Mouse (Mus musculus) ES-CJ7 (cell line): ENCODE results near the gene Vrk1.

Experiments
- DNase-seq: peaks from one replicate; pipeline ENCODE4 v3.0.0; 2011; ENCODE audit warnings: low read depth, low spot score

Vrk1 gene

DNA sequence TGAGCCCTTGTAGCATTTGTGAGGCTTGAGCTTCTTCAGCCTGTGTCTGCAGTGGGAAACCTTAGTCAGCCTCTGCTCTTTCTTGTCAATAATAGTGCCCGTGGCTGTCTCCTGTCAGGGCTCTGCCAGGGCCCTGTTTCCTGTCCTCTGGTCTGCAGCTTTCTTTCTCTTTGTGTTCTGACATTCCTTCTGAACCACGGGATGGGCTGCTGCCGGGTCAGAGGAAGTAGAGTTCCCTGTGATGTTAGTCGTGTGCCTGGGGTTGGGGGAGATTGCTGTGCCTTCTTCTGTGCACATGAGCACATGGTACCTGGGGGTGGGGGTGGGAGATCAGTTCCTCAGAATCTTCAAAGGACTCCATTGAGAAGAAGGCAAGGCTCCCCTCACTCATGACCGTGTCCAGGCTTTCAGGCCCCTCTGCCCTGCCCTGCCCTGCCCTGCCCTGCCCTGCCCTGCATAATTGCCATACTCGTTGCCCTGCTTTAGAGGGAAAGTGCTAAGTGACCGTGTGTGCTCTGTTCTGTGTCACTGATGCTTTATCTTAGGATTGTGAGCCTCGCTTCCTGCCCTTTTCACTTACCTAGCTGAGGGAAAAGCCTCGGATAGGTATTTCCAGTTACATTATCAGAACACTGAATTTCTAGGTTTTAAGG lies 36.2 kb downstream of the Vrk1 start:
- no peak for DNase-seq

DNA sequence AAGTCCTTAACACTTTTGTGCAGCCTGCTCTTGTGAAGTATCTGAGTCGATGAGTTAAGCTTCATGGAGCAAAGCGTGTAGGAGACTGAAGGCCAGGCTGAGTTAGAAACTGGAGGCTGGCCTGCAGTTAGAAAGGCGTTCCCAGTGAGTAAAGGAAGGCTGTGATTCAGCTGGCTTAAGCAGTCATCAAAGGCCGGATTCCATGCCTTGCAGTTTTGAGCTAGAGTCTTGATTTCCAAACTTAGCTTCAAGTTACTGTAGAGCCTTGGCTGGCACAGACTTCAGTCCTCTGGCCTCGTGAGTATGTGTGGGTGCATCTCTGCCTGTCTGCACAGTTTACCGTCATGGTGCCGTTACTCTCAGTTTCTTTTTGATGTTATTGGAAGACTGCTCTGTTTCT lies 42.2 kb downstream of the Vrk1 start:
- DNase-seq, result no peak

DNA sequence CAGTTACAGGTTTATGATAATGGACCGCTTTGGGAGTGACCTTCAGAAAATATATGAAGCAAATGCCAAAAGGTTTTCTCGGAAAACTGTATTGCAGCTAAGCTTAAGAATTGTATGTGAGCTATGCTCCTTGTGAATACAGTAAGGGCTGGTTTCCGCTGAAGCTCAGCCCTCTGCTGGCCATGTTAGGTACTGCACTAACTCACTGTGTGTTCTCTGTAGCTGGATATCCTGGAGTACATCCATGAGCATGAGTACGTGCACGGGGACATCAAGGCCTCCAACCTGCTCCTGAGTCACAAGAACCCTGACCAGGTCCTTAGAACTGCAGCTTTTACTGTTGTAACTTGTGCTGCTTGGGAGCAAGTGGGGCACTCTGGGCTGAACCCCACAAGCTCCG lies 45.8 kb downstream of the Vrk1 start:
- peak; percentile 77 for DNase-seq

DNA sequence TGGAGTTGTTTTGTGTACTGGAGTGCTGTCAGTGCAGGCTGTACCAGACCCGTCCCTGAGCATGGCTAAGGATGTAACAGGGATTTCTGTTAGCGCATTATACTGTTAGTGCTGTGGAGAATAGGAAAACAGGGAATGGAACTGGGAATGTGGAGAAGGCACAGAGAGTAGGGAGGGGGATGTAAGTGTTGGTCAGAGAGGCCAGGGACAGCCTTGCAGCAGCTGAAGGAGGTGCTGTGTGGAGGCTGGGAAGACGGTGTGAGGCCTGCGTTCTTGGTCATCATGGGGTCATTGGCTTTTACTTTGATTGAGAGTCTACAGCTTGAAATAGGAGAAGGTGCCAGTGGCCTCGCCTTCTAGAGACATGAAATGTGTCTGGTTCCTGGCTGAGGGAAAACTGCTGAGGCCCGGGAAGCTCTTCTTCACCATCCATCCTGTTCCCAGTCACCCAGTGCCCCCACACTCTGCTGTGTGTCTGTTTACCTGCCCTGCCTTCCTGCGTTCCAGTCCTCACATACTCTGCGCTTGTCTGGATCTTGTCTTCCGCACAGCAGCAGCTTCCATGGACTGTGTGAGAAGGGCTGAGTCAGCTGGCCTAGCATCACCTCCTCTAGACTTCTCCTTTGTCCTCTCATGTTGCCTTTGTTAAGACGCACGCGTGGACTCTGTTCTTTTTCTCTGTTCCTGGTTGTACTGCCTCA lies 50.0 kb downstream of the Vrk1 start:
- DNase-seq, result no peak

DNA sequence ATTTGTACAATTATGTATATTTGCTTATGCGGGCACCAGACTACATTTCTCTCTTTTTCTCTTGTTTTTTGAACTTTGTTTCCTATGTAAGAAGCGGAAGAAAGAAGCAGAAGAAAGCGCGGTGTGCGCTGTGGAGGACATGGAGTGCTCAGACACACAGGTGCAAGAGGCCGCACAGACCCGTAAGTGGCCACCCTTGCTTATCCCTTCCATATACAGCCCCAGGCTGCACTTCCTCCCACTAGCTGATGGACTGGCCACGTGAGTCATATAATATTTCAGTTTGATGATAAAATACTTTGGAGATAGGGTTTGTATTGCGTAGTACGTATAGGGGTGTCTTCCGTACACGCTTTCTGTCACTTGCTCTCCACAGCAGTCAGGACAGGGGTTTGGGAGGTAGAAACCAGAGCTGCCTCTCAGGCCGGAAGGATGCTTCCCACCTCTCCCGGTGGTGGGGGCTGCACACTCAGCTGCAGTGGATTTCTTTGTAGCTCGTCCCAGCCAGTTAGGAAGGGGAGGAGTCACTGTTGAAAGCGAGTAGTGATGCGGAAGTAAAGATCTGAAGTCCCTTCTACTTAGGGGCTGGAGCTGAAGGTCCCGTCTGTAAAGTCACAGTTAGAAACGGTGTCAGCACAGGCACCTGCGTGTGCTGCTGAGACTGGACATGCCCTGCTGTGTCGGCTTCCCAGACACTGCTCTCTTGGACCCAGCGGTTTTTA lies 60.6 kb downstream of the Vrk1 start:
- DNase-seq, result no peak

DNA sequence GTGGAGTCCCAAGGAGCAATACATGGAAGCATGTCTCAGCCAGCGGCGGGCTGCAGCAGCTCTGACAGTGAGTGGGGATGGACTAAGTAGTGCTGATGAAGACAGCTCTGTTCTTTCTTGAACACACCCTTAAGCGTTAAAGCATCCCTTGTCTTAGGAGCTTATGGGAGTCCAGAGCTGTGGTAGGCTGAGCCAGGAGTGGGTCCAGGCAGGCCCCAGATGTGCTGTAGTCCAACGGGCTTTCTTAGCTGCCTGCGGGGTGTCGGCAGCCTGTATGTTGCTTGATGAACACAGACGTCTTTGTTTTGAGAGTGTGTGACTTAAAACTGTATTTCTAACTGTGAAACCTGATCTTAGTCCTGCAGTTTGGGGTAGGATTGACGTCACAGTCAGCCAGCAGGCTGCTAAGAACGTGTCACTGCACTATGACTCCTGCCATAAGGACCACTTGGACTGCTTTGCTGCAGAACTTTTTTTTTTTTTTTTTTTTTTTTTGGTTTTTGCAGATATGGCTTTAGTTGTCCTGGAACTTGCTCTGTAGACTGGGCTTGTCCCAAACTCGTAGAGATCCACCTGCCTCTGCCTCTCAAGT lies 61.6 kb downstream of the Vrk1 start:
- no peak for DNase-seq

DNA sequence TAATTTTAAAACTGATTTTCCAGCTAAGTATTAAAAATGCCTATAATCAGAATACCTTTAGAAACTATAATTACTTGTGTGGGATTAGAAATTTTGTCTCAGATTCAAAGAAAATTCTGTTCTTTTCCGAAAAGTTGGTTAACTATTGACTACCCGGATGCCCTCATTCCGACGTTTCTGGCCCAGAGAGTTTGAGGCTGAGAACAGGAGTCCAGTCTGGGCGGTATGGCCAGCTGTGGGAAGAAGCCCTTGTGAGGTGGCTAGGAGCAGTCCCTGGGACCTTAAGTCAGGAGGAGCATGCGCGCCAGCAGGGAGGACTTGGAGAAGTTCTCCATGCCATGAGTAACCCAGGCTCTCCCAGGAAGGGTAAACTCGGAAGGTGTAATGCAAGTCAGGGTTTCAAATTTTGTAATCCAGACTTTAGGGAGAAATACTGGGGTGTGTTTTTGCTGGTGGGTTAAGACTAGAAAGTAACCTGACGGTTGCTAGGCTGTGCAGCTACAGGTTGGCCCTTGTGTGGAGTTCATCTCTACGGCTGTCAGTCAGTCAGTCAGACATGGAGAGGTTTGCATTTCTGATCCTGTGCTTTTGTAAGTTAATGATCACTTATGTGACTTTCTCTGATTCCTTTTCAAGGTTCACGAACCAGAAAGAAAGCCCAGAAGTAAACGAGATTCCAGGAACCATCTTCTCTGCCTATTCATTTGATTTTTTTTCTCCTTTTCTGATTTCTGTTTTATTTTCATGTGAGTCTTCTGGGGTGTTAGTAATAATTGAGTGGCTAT lies 64.5 kb downstream of the Vrk1 start:
- no peak for DNase-seq

DNA sequence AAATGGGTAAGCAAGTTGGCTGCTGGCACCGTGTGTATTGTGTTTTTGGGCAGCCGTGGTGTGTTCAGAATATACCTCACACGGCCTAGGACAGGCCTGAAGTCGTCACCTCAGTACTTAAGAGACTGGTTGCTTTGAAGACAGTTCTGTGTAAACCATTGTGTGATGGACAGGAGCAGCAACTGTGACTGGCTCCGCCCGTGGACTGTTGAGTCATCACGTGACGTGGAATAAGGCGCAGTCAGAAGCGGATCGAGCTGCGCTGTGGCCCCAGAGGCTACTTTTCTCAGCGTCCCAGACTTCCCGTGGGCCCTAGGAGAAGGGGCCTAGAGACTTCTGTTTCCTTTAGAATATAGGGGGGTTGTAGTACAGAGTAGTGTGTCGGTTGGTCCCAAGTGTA lies 66.1 kb downstream of the Vrk1 start:
- DNase-seq, result no peak

DNA sequence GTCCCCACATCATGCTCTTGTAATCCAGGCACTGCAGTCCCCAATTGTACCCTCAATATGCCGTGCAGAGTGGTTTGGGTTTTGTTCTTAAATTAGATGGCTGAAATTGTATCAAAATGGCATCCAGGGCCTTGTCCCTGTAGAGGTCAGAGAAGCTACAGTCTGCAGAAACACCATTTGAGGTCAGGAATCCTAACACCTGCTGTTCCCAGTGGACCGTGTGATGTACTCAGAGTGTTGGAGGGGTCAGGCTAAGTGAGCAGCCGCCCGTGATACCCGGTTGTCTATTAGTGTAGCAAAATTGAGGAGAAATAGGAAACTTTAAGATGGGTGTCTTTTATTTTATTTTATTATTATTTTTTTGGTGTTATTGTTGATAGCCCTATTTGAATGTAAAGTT lies 70.5 kb downstream of the Vrk1 start:
- DNase-seq, result no peak

DNA sequence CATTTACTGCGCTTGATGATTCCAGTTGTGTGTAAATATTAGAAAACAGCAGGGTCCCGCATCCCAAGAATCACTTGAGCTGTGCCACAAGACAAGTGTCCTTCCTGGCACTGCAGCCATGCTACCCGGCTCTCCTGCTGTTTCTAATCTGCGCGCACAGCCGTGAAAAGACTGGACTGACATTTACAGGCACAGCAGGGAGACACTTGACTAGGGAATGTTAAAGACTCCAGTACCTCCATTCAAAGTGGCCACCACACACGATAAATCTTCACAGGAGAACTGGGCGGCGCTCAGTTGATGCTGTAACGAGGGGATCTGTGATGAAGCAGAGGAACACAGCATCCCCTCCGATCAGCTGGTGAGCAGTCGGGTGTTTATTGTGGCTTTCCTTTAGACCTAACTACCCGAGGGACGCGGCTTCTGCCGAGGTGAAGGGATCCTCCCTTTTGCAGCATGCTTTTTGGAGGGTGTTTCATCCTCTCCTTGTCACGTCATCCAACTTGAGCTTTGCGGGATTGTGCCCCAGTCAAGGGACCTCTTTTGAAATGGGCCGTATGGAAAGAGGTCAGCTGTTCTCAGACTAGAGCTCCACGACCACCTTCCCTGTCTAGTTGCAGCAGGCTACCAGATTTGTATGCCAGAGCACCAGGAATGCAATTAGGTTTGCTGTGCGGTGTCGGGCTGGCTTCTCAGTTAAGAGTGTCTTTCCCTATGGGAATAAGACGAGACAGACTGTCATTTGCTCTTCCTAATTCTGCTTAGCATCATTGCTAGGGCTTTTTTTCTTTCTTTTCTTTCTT lies 71.1 kb downstream of the Vrk1 start:
- DNase-seq, result peak; percentile 56

DNA sequence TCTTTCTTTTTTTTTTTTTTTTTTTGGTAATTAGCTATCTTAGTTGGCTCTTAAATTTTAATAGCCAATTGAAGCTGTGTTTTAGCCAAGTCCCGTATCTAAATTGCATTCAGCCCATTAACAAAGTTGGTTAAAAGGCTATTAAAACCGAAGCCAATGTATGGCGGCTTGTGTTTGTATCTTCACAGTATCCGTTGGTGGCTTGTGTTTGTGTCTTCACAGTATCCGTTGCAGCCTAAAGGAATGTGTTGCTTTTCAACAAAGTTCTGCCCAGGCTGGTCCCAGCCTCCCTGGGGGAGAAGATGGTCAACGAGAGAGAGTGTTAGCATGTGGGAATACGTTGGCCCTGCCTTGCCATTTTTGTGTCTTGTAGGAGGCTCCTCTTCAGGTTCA lies 71.7 kb downstream of the Vrk1 start:
- no peak for DNase-seq

DNA sequence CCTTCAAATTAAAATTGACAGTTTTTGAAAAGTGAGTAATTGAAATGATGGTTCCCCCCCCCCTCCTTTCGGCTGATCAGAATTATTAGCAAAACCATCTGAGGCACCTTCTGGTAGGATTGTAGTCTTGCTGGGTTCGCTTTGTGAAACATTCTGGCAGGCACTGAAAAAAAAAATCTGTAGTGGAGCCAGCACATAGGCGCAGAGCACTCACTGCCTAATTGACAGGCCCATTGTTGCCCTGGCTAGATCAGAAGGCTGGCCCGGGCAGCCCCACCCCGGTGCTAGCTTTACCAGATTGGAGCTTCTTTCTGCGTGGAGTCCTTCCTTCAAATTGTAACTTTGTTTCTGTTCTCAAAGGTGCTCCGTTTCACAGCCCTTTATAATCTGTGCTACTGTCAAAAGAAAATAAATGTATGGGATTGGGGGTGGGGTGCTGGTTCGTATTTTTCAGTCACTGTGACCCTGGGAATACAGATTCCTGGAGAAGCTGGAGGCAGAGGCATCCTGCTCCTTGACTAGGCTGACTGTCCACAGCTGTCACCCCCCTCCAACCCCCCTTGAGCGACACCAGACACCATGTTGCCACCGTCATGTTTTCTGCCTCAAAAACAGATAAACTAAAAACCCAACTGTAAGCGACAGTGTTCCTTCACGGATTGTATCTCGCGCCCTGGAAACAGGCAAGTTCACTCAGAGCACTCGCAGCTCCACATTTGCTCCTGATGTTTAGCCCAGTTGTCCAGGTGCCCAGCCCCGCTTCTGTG lies 72.3 kb downstream of the Vrk1 start:
- DNase-seq, result no peak

DNA sequence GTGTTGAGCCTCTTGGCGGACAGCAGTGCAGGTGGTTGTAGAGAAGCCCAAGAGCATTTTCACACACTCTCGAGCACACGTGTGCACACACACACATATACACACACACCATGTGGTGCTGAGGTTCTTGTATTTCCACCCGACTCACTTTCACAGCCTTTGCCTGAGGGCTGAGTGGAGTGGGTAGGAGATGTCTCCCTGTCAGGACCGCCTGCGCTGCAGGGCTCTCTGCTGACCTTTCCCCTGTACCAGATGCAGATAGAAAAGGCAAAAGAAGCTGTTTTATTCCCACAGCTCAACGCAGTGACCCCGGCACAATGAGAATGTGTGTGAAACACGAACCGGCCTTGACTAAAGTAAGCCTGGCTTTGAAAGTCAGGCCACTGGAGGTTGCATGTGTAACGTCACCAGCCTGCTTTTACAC lies 72.9 kb downstream of the Vrk1 start:
- DNase-seq, result no peak

DNA sequence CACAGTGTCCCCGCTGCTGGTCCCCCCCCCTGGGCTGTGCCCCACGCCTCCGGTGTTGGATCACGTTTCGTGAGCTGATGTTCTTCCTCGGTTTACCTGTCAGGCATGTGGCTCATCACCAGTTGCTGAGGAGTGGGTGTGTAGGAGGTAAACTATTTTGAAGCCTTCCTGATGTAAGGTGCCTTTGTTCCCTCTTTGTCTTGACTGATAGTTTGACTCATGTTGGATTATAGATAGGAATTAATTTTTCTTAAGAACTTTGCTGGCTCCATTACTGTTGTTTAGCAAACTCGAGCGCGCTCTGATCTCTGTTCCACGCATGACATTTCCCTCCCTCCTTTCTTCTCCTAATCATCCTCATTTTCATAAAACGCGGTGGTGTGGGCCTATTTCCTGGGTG lies 74.1 kb downstream of the Vrk1 start:
- no peak for DNase-seq

DNA sequence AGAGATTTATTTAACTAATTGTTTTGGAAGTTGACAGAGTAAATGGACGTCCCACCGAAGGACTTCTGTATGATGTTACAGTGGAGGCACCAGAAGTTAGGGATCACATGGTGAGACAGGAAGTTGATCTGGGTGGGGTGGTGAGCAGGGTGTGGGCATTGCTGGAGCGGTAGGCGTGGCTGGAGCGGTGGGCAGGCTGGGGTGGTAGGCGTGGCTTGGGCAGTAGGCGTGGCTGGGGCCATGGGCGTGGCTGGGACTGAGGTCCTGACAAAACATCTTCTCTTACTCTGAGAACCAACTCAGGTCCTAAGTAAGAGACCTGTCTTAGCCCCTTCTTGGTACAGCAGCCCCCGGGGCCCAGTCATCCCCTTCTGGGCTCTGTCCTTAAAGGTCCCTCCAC lies 84.8 kb downstream of the Vrk1 start:
- DNase-seq, result no peak

DNA sequence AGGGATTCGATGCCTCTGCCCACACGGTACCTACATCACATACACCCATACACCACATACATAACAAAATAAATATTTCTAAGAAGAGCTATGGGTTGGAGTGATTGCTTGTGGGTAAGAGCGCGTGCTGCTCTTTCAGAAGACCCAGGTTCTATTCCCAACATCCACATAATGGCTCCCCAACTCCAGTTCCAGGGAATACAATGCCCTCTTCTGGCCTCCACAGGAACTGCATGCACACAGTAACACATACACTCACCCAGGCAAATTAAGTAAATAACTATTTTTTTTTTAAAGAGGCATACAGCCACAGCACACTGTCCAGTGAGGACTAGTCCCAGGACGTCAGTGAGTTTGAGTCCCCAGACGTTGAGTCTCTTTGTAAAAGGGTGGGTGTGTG lies 92.0 kb downstream of the Vrk1 start:
- DNase-seq, result peak; percentile 42

DNA sequence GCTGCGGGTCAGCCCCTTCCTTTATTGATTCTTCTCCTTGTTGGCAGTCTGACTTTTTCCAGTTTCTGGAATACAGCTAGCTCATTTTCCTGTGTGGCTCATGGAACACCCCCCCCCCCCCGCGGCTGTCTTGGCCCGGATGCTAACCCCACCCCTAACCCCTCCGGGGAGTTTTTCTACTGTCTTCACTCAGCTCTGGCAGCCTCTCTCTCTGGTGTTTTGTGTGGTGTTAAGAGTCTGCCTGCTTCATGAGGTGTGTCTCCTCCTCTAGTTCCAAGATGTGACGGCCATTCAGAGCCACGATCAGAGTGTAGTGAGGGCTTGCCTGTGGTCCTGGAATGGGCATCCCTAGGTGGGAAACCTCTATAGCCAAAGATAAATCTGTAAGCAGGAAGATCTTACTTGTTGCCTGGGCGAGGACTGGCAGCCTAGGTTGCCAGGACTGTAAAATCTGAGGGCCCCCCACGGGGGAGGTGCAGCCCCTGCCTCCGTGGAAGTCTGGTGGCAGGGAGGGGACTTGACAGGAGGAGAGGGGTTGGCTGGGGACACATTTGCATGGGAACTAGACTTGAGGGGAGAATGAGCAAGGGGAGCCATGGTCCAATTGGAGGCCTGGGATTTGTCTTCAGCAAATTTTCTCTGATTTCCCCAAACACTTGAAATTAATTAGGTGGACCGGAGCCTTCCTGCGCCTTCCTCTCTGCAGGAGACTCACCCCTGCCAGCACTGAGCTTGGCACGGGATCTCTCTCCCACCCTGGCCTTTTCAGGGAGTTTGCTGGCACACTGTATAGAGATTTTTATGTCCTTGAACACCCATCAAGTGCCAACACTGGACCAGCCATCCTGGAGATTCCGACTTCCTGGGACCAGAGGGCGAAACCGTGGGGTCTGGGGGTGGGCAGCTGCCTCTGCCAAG lies 93.0 kb downstream of the Vrk1 start:
- no peak for DNase-seq

DNA sequence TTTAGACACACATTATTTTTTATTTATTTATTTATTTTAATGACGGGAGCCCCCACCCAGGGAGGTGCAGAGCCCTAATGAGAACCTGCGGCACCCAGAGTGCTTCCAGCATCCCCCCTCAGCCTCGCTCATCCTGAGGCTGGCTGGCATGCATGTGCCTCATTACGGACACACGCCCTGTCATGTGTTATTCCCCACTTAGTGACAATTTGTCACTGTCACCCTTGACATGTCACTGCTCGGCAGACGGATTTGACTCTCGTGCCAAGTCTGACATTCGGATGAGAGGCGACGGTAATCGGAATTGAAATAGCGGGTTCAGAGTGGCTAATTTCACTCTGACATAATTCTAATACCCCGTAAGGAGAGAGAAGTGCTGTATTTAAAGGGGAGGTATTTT lies 97.2 kb downstream of the Vrk1 start:
- DNase-seq, result no peak
